Mouse (Mus musculus): ENCODE data around the gene Slc27a1.

Slc27a1 gene

GRCm38 (mm10) chr8:71627265-71628099, 58.8 kb downstream of the Slc27a1 start:
- DNase-seq, result no peak

GRCm38 (mm10) chr8:71628396-71629095, 59.9 kb downstream of the Slc27a1 start:
- DNase-seq, result no peak

DNA sequence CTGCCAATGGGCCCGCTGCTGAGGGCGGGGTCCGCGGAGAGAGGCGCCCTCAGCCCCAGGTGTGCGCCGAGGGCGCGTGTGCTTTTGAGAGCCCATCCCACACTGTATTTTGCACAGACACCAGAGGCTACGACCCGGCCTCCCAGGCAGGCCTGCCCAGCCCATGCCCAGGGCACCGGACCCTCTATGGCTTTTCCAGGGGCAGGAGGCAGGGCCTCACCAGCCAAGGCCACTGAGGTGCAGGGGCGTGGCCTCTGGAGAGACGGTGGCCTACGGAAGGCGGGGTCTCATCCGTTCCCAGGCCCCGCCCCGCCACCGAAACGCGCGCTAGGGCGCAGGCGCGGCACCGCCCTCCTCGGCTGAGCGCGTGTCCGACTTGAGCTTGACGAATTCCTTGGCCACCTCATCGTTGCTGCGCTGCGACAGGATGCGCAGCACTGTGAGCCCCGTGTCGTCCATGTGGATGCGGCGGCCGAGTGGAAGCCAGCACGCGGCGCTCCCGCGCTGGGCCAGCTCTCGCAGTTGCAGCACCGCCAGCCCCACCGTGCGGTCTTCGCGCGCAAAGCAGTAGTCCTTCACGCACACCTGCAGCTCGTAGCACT, 60.5 kb downstream of the Slc27a1 start:
- DNase-seq, result peak; percentile 91

DNA sequence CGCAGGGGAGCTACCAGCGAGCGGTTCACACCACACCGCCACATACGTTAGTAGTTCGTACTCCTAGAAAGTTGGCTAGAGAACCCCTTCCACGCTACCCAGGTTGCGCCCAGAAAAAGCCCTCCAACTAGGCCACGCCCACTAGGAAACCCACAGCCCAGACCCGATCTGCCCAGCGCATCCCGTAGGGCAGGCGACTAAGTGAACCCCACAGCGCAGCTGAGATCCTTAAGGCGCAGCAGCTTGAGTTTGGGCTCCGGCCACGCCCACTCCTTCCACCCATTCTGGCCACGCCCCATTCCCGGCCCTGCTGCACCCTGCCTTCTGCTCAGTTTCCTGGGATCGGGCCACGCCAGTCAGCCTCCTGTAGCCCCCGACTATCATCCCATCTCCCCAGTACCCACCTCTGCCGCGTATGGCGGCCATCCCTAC, 61.1 kb downstream of the Slc27a1 start:
- peak; percentile 72 for DNase-seq

- DNase-seq, result no peak
Observed at GRCm38 (mm10) chr8:71630761-71631160, 62.1 kb downstream of the Slc27a1 start.

DNA sequence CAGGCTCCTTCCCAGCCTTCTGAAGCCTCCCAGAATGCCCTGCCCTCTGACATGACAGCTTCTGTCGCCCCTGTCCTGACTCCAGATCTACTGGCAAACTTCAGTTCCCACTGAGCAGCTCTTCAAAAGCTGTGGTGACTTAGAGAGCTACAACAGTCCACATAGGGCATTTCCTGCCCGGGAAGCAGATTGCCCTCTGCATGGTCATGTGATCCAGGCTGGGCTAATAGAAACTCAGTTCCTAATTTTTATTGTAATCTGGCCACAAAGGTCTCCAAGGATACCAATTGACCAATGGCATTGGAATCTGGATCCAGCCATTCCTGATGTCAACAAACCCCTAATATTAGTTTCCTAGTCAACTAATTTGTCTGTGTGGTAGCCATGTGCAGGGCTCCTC, 63.2 kb downstream of the Slc27a1 start:
- no peak for DNase-seq

DNA sequence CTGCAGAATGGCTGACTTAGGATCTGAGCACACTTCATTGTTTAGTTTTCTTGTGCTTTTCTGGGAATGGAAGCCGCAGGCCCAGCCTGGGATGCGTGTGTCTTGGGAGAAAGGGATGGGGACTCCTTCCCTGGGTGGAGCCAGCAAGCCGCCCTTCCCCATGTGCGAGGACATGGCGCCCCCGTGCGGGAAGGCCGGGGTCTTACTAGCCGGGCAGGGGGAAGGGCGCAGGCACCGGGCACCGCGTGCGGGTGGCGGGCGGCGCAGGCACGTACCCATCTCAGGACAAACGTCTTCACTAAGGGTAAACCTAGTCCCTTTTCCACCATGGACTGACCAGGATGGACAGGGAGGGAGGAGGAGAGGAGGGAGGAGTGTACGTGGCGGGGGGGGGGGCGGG, 64.5 kb downstream of the Slc27a1 start:
- no peak for DNase-seq

- DNase-seq, result peak; percentile 57
Observed at GRCm38 (mm10) chr8:71633981-71634667, 65.4 kb downstream of the Slc27a1 start.

Data from cerebellum, adult 9-11 months (tissue).